ENCODE assay signal across 8 mouse cellular contexts in the genomic region with DNA sequence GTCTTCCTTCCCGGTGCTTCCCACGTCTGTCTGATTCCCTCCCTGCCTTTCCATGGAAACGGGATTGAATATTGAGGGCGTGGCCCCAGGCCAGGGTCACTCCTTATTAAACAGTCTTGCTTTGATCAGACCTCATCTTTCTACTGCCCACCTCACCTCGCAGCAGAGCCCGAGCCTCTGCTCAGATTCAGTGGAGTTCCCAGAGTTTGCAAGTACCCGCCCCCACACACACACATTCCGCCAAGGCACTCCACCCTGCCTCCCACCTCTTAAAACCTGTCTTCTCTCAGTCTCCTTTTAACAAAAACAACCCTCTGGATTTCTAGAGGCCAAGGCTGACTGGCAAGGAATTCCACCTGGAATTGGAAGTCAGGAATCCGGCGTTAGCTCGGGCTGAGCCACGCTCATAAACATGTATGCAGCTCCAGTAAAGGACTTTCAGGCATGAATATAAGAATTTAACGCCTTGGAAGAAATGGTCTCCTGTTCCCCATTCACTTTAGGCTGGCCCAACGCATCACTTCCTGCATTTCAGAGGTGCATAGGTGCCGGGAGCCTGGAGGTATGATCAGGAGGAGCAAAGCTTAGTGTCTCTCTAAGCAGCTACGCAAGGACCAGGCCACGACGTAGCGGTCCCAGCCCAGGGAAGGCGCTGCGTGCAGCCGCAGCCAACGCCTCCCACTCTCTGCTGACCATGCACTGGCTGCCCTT. TPM values are rescaled to one million over a fixed set of nuclear protein-coding genes. Genes with fewer than 3 reads are reported as not detected.
DNase-seq lines count a peak whose midpoint lies in the region; ATAC-seq and TF ChIP-seq lines count a peak whose summit lies in the region.

No protein-coding gene starts in this region.

- peaks cover 90% of the 10 kb centered on the region for H3K27me3 ChIP-seq in kidney, embryonic 15.5 days
- H3K27me3 ChIP-seq in heart, embryonic 12.5 days (replicated peaks): peaks cover 65% of the 10 kb centered on the region
- peaks cover 94% of the 10 kb centered on the region for H3K27me3 ChIP-seq in liver, embryonic 12.5 days (replicated peaks)
- H3K27me3 ChIP-seq in stomach, postnatal 0 days (ENCODE audit: control insufficient read depth, insufficient read depth, low read length): peaks cover 9% of the 10 kb centered on the region
- H3K27me3 ChIP-seq in cerebellum, adult 2 months (ENCODE audit: control insufficient read depth, insufficient read depth, low read length): no peaks in the 10 kb centered on the region; the same call in 1 of the 2 replicates

- TF ChIP-seq EP300 in stomach, postnatal 0 days (optimal IDR thresholded peaks at IDR 0.05): no peak

- H3K27ac ChIP-seq in kidney, embryonic 15.5 days: peak overlapping the region; percentile 45; the same call in 1 of the 2 replicates
- no peak overlapping the region for H3K27ac ChIP-seq in bone marrow macrophage, adult 2 months (ENCODE audit: insufficient read depth, low read depth, low read length)
- no peak overlapping the region; the same call in 1 of the 2 replicates for H3K27ac ChIP-seq in heart, embryonic 12.5 days (ENCODE audit: poor library complexity, severe bottlenecking)
- no peak overlapping the region for H3K27ac ChIP-seq in liver, embryonic 12.5 days
- no peak overlapping the region; the same call in 1 of the 2 replicates for H3K27ac ChIP-seq in stomach, postnatal 0 days (replicated peaks)
- no peak overlapping the region for H3K27ac ChIP-seq in cerebellum, adult 2 months (ENCODE audit: insufficient read depth, low read length)

- no peak for TF ChIP-seq CTCF in bone marrow macrophage, adult 2 months (IDR thresholded peaks at IDR 0.05; ENCODE audit: low read depth, low read length)
- TF ChIP-seq CTCF in stomach, postnatal 0 days (IDR thresholded peaks at IDR 0.05; ENCODE audit: low read depth): no peak
- TF ChIP-seq CTCF in cerebellum, adult 2 months (IDR thresholded peaks at IDR 0.05; ENCODE audit: borderline replicate concordance, insufficient read depth, low read depth, low read length): no peak

- TF ChIP-seq POLR2A in bone marrow macrophage, adult 2 months (IDR thresholded peaks at IDR 0.05; ENCODE audit: borderline replicate concordance, low read depth, low read length): no peak
- TF ChIP-seq POLR2A in cerebellum, adult 2 months (IDR thresholded peaks at IDR 0.05; ENCODE audit: borderline replicate concordance, insufficient read depth, low read length): no peak

- no peak overlapping the region for H3K9ac ChIP-seq in kidney, embryonic 15.5 days
- peak overlapping the region; percentile 50 for H3K9ac ChIP-seq in heart, embryonic 12.5 days
- no peak overlapping the region for H3K9ac ChIP-seq in liver, embryonic 12.5 days
- 0 out of 2 replicates have a peak overlapping the region, but pooled peaks have one; percentile 18 for H3K9ac ChIP-seq in stomach, postnatal 0 days (ENCODE audit: low read length)

- peak; percentile 31; the same call in 1 of the 2 replicates for ATAC-seq in kidney, embryonic 15.5 days (replicated peaks; ENCODE audit: low FRiP score)
- no peak for ATAC-seq in heart, embryonic 12.5 days (ENCODE audit: insufficient number of reproducible peaks, low FRiP score)
- no peak for ATAC-seq in liver, embryonic 12.5 days
- peak; percentile 7; the same call in 1 of the 2 replicates for ATAC-seq in stomach, postnatal 0 days (ENCODE audit: low FRiP score, low TSS enrichment)

- 2% methylated on average over 23 of the region's 23 CpGs for WGBS in kidney, embryonic 15.5 days
- 4% methylated on average over 23 of the region's 23 CpGs for WGBS in heart, embryonic 12.5 days
- 7% methylated on average over 23 of the region's 23 CpGs for WGBS in liver, embryonic 12.5 days (ENCODE audit: insufficient replicate concordance)
- WGBS in stomach, postnatal 0 days: 5% methylated on average over 23 of the region's 23 CpGs
- WGBS in cerebellum, adult 2 months: 39% methylated on average over 23 of the region's 23 CpGs

- peaks cover 54% of the 10 kb centered on the region for H3K4me1 ChIP-seq in kidney, embryonic 15.5 days
- H3K4me1 ChIP-seq in bone marrow macrophage, adult 2 months (ENCODE audit: control insufficient read depth, insufficient read depth, low read length): no peaks in the 10 kb centered on the region
- H3K4me1 ChIP-seq in heart, embryonic 12.5 days (replicated peaks): peaks cover 54% of the 10 kb centered on the region
- H3K4me1 ChIP-seq in liver, embryonic 12.5 days: peaks cover 48% of the 10 kb centered on the region
- H3K4me1 ChIP-seq in stomach, postnatal 0 days (replicated peaks; ENCODE audit: control insufficient read depth, insufficient read depth): 0 out of 2 replicates have a peak, but pooled peaks cover 7% of the 10 kb centered on the region
- H3K4me1 ChIP-seq in cerebellum, adult 2 months (ENCODE audit: control insufficient read depth, insufficient read depth, low read length): peaks cover 3% of the 10 kb centered on the region; the same call in 1 of the 2 replicates

- H3K4me2 ChIP-seq in kidney, embryonic 15.5 days: peak overlapping the region; percentile 99
- peak overlapping the region; percentile 100 for H3K4me2 ChIP-seq in heart, embryonic 12.5 days
- H3K4me2 ChIP-seq in liver, embryonic 12.5 days: peak overlapping the region; percentile 68
- peak overlapping the region; percentile 78 for H3K4me2 ChIP-seq in stomach, postnatal 0 days (replicated peaks; ENCODE audit: low read depth)

- DNase-seq in kidney, adult 18-20 months: no peak
- peak; percentile 40 for DNase-seq in stomach, postnatal 0 days (ENCODE audit: low spot score)
- DNase-seq in thymus, postnatal 25 days: no peak
- DNase-seq in cerebellum, adult 2 months: no peak

- peak overlapping the region; percentile 52 for H3K4me3 ChIP-seq in kidney, embryonic 15.5 days (replicated peaks)
- peak overlapping the region; percentile 56 for H3K4me3 ChIP-seq in bone marrow macrophage, adult 2 months (ENCODE audit: insufficient read depth, low read length)
- peak overlapping the region; percentile 60 for H3K4me3 ChIP-seq in heart, embryonic 12.5 days
- H3K4me3 ChIP-seq in liver, embryonic 12.5 days: peak overlapping the region; percentile 40
- H3K4me3 ChIP-seq in stomach, postnatal 0 days (ENCODE audit: low read depth, low read length): peak overlapping the region; percentile 43
- no peak overlapping the region for H3K4me3 ChIP-seq in cerebellum, adult 2 months (replicated peaks; ENCODE audit: insufficient read depth, low read depth, low read length)

- H3K9me3 ChIP-seq in kidney, embryonic 15.5 days (replicated peaks): no peaks in the 10 kb centered on the region
- H3K9me3 ChIP-seq in heart, embryonic 12.5 days (replicated peaks): no peaks in the 10 kb centered on the region
- no peaks in the 10 kb centered on the region for H3K9me3 ChIP-seq in liver, embryonic 12.5 days (replicated peaks)
- H3K9me3 ChIP-seq in stomach, postnatal 0 days (ENCODE audit: control insufficient read depth, low read length): no peaks in the 10 kb centered on the region

- H3K36me3 ChIP-seq in kidney, embryonic 15.5 days: no peaks in the 10 kb centered on the region
- H3K36me3 ChIP-seq in heart, embryonic 12.5 days: no peaks in the 10 kb centered on the region
- no peaks in the 10 kb centered on the region for H3K36me3 ChIP-seq in liver, embryonic 12.5 days
- no peaks in the 10 kb centered on the region for H3K36me3 ChIP-seq in stomach, postnatal 0 days (ENCODE audit: control insufficient read depth, insufficient read depth, low read length)

RNA-seq across cellular contexts. Expression of a gene that starts 0.8 kb away (rescaled TPM):
- 5.6 and 6.0 TPM in 2 replicates for polyA plus RNA-seq in kidney, embryonic 15.5 days (2015; fragmentation: Nextera tagmentation; extraction: Ambion mirVana)
- polyA plus RNA-seq in bone marrow macrophage, adult 2 months (2012; ENCODE audit: insufficient read depth, insufficient read length, missing spikeins): not detected in 2 replicates
- 12.9 and 14.2 TPM in 2 replicates for polyA plus RNA-seq in heart, embryonic 12.5 days (2016; fragmentation: Nextera tagmentation; extraction: Ambion mirVana)
- 1.0 and 1.5 TPM in 2 replicates for polyA plus RNA-seq in liver, embryonic 12.5 days (2016; fragmentation: Nextera tagmentation; extraction: Ambion mirVana)
- 24.3 and 26.5 TPM in 2 replicates for polyA plus RNA-seq in stomach, postnatal 0 days (2015; fragmentation: Nextera tagmentation; extraction: Ambion mirVana)
- 8.0 and 11.1 TPM in 2 replicates for polyA plus RNA-seq in cerebellum, adult 2 months (2012; rRNA removed)

RNA-seq across cellular contexts. Expression of a gene that starts 18.0 kb away (rescaled TPM):
- polyA plus RNA-seq in kidney, embryonic 15.5 days (2015; fragmentation: Nextera tagmentation; extraction: Ambion mirVana): 673 and 729 TPM in 2 replicates
- polyA plus RNA-seq in bone marrow macrophage, adult 2 months (2012; ENCODE audit: insufficient read depth, insufficient read length, missing spikeins): 346 and 384 TPM in 2 replicates
- 1,377 and 1,385 TPM in 2 replicates for polyA plus RNA-seq in heart, embryonic 12.5 days (2016; fragmentation: Nextera tagmentation; extraction: Ambion mirVana)
- 415 and 442 TPM in 2 replicates for polyA plus RNA-seq in liver, embryonic 12.5 days (2016; fragmentation: Nextera tagmentation; extraction: Ambion mirVana)
- 991 and 1,062 TPM in 2 replicates for polyA plus RNA-seq in stomach, postnatal 0 days (2015; fragmentation: Nextera tagmentation; extraction: Ambion mirVana)
- 554 and 607 TPM in 2 replicates for polyA plus RNA-seq in cerebellum, adult 2 months (2012; rRNA removed)

RNA-seq across cellular contexts. Expression of a gene that starts 34.3 kb away (rescaled TPM):
- 18.1 and 19.0 TPM in 2 replicates for polyA plus RNA-seq in kidney, embryonic 15.5 days (2015; fragmentation: Nextera tagmentation; extraction: Ambion mirVana)
- polyA plus RNA-seq in bone marrow macrophage, adult 2 months (2012; ENCODE audit: insufficient read depth, insufficient read length, missing spikeins): 15.5 and 18.4 TPM in 2 replicates
- 12.8 TPM in 2 replicates for polyA plus RNA-seq in heart, embryonic 12.5 days (2016; fragmentation: Nextera tagmentation; extraction: Ambion mirVana)
- polyA plus RNA-seq in liver, embryonic 12.5 days (2016; fragmentation: Nextera tagmentation; extraction: Ambion mirVana): 10.5 and 12.0 TPM in 2 replicates
- polyA plus RNA-seq in stomach, postnatal 0 days (2015; fragmentation: Nextera tagmentation; extraction: Ambion mirVana): 12.4 and 13.0 TPM in 2 replicates
- polyA plus RNA-seq in cerebellum, adult 2 months (2012; rRNA removed): 10.9 and 11.0 TPM in 2 replicates

RNA-seq across cellular contexts. Expression of a gene that starts 35.2 kb away (rescaled TPM):
- polyA plus RNA-seq in kidney, embryonic 15.5 days (2015; fragmentation: Nextera tagmentation; extraction: Ambion mirVana): 15.1 and 15.9 TPM in 2 replicates
- 72.1 and 72.5 TPM in 2 replicates for polyA plus RNA-seq in bone marrow macrophage, adult 2 months (2012; ENCODE audit: insufficient read depth, insufficient read length, missing spikeins)
- 11.8 and 12.3 TPM in 2 replicates for polyA plus RNA-seq in heart, embryonic 12.5 days (2016; fragmentation: Nextera tagmentation; extraction: Ambion mirVana)
- 10.5 and 12.4 TPM in 2 replicates for polyA plus RNA-seq in liver, embryonic 12.5 days (2016; fragmentation: Nextera tagmentation; extraction: Ambion mirVana)
- polyA plus RNA-seq in stomach, postnatal 0 days (2015; fragmentation: Nextera tagmentation; extraction: Ambion mirVana): 42.4 and 48.7 TPM in 2 replicates
- polyA plus RNA-seq in cerebellum, adult 2 months (2012; rRNA removed): 353 and 360 TPM in 2 replicates

RNA-seq across cellular contexts. Expression of a gene that starts 49.5 kb away (rescaled TPM):
- 51.9 and 53.3 TPM in 2 replicates for polyA plus RNA-seq in kidney, embryonic 15.5 days (2015; fragmentation: Nextera tagmentation; extraction: Ambion mirVana)
- 17.8 and 19.7 TPM in 2 replicates for polyA plus RNA-seq in bone marrow macrophage, adult 2 months (2012; ENCODE audit: insufficient read depth, insufficient read length, missing spikeins)
- 75.6 and 82.6 TPM in 2 replicates for polyA plus RNA-seq in heart, embryonic 12.5 days (2016; fragmentation: Nextera tagmentation; extraction: Ambion mirVana)
- polyA plus RNA-seq in liver, embryonic 12.5 days (2016; fragmentation: Nextera tagmentation; extraction: Ambion mirVana): 17.4 and 17.7 TPM in 2 replicates
- 24.6 and 26.1 TPM in 2 replicates for polyA plus RNA-seq in stomach, postnatal 0 days (2015; fragmentation: Nextera tagmentation; extraction: Ambion mirVana)
- 86.5 and 95.1 TPM in 2 replicates for polyA plus RNA-seq in cerebellum, adult 2 months (2012; rRNA removed)

Comparison
In these comparisons a context has a peak if more than half of its experiments do, and no peak if none do; other contexts are left out.
1. ATAC-seq: peak in kidney, embryonic 15.5 days (single experiment) and stomach, postnatal 0 days (single experiment); none in heart, embryonic 12.5 days (single experiment) and liver, embryonic 12.5 days (single experiment).
2. H3K9ac ChIP-seq: peak in heart, embryonic 12.5 days (single experiment) and stomach, postnatal 0 days (single experiment); none in kidney, embryonic 15.5 days (single experiment) and liver, embryonic 12.5 days (single experiment).
3. Peak in every context shown above with its lines, with median percentiles within 50 percentile points of each other: H3K4me2 ChIP-seq.